Mouse (Mus musculus) embryonic facial prominence, embryonic 12.5 days (tissue): ENCODE measurements around the gene Rfx2. TPM values are rescaled to one million over a fixed set of nuclear protein-coding genes. Genes with fewer than 3 reads are reported as not detected.

Source experiments
- ATAC-seq: fragments of 200-750 bp; cut with Nextera tagmentation; 2 replicates; pipeline ENCODE4 v1.8.0; 2017; ENCODE audit not compliant: insufficient number of reproducible peaks, insufficient read depth, low FRiP score, low TSS enrichment
- H3K27ac ChIP-seq: fragments of 300-500 bp; sonication (generic); 2 replicates; pipeline ENCODE4 v1.5.1; 2016; ENCODE audit warnings: mild to moderate bottlenecking
- H3K27me3 ChIP-seq: fragments of 300-500 bp; sonication (generic); 2 replicates; pipeline ENCODE4 v1.6.1; 2016; ENCODE audit warnings: mild to moderate bottlenecking, moderate library complexity
- H3K36me3 ChIP-seq: fragments of 300-500 bp; sonication (generic); 2 replicates; pipeline ENCODE4 v1.6.1; 2016; ENCODE audit warnings: mild to moderate bottlenecking
- H3K4me1 ChIP-seq: fragments of 300-500 bp; sonication (generic); 2 replicates; pipeline ENCODE4 v1.6.1; 2016
- H3K4me2 ChIP-seq: fragments of 300-500 bp; sonication (generic); replicated peaks from 2 replicates; pipeline ENCODE4 v1.6.1; 2016; ENCODE audit warnings: mild to moderate bottlenecking, moderate library complexity
- H3K4me3 ChIP-seq: fragments of 300-500 bp; sonication (generic); 2 replicates; pipeline ENCODE4 v1.5.1; 2016; ENCODE audit warnings: mild to moderate bottlenecking
- H3K9ac ChIP-seq: fragments of 300-500 bp; sonication (generic); 2 replicates; pipeline ENCODE4 v1.6.1; 2016; ENCODE audit warnings: mild to moderate bottlenecking, moderate library complexity
- H3K9me3 ChIP-seq: fragments of 300-500 bp; sonication (generic); 2 replicates; pipeline ENCODE4 v1.6.1; 2016; ENCODE audit warnings: mild to moderate bottlenecking, moderate library complexity
- WGBS: fragments of 180-500 bp; shearing (Covaris S2); methylation state at CpG from one replicate; pipeline ENCODE4 v1.1.7; 2016; 5-methylcytosine and 5-hydroxymethylcytosine counted together
- polyA plus RNA-seq: library from polyadenylated mRNA; unstranded; fragments of >200 nt; fragmentation: Nextera tagmentation; extraction: Ambion mirVana; gene quantifications from 2 replicates; pipeline ENCODE4 v1.2.1, GENCODE M21; 2016

Rfx2 gene
- polyA plus RNA-seq, 1 experiment from 2014 or later: 5.5 TPM

DNA sequence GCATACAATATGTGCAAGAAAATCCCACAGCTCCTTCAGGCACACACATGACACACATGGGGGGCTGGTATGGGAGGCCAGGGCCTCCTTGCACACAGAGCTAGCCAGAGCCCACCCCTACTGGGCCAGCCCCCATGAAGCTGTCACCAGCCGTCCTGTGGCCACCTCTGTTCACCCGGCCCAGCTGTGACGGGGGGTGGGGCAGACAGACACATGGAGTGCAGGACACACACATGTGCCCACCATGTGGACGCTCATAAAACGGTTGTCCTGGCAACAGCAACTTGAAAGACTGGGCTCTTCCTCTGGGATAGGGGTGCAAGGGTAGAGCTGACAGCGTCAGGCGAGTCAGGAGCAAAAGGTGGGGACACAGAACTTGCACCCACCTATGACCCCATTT is 71.6 kb downstream of the Rfx2 start:
- WGBS: 52% methylated on average over 7 of the region's 7 CpGs
- Histone ChIP-seq H3K4me1 (peaks cover 33% of the 10 kb centered on the region), H3K36me3 (no peaks in the 10 kb centered on the region), H3K4me2 (no peak overlapping the region), H3K9me3 (no peaks in the 10 kb centered on the region), H3K4me3 (no peak overlapping the region), H3K9ac (no peak overlapping the region), H3K27ac (no peak overlapping the region), H3K27me3 (peaks cover 51% of the 10 kb centered on the region)
- ATAC-seq: no peak

GRCm38 (mm10) chr17:56758132-56758531 is 72.7 kb downstream of the Rfx2 start:
- H3K4me2 ChIP-seq: peak overlapping the region; percentile 99; the same call in 1 of the 2 replicates
- H3K9ac ChIP-seq: no peak overlapping the region
- ATAC-seq: no peak
- WGBS: 5% methylated on average over 12 of the region's 12 CpGs
- H3K9me3 ChIP-seq: no peaks in the 10 kb centered on the region
- H3K36me3 ChIP-seq: no peaks in the 10 kb centered on the region
- peaks cover 42% of the 10 kb centered on the region for H3K4me1 ChIP-seq
- peaks cover 63% of the 10 kb centered on the region for H3K27me3 ChIP-seq
- no peak overlapping the region for H3K4me3 ChIP-seq
- H3K27ac ChIP-seq: no peak overlapping the region

DNA sequence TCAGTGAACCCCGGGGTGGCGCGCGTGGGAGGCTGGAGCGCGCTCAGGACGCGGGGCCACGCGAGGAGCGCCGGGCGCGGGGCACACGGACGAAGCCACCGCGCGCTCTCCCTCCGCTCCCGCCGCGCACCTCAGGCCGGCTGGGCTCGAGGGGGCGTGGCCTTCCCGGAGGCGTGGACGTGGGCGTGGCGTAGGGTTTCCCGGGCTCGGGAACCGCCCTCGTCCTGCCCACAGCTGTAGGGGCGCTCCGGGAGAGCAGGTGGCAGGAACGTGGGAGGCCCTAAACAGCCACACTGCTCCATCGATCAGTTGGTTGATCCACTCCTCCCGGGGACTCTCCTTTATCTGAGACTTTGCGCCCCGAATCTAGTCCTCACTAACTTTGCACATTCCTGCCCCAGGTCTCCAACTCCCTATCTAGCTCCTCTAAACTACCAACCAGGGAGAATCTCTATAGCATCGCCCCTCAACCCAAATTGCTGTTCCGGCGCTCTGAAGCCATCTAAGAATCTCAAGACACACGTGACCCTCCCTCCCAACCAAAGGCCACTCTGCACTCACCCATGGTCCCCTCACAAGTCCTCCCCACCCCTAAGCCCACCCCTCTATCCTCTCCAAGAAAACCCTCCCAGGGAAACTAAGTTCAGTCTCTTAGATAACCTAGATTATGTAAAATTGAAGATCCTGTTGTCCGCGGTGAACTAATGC is 73.2 kb downstream of the Rfx2 start, which contains the start of gene Nrtn:
Gene Nrtn, minus strand, starts transcription at position 115 of the 708 bp plus-strand sequence.
- H3K9ac ChIP-seq: peak within 1 kb of the TSS; percentile 63
- peak within 1 kb of the TSS; percentile 99 for H3K4me2 ChIP-seq
- H3K4me1 ChIP-seq: peaks cover 39% of the 10 kb centered on the region
- H3K4me3 ChIP-seq: peak within 1 kb of the TSS; percentile 51
- H3K9me3 ChIP-seq: no peaks in the 10 kb centered on the region
- ATAC-seq: peak; percentile 6; the same call in 1 of the 2 replicates
- H3K27me3 ChIP-seq: peaks cover 68% of the 10 kb centered on the region
- under 1% methylated on average over 44 of the region's 48 CpGs for WGBS
- no peaks in the 10 kb centered on the region for H3K36me3 ChIP-seq
- no peak within 1 kb of the TSS for H3K27ac ChIP-seq

- peak overlapping the region; percentile 63 for H3K9ac ChIP-seq
Observed at GRCm38 (mm10) chr17:56756703-56757399, 74.0 kb downstream of the Rfx2 start.

DNA sequence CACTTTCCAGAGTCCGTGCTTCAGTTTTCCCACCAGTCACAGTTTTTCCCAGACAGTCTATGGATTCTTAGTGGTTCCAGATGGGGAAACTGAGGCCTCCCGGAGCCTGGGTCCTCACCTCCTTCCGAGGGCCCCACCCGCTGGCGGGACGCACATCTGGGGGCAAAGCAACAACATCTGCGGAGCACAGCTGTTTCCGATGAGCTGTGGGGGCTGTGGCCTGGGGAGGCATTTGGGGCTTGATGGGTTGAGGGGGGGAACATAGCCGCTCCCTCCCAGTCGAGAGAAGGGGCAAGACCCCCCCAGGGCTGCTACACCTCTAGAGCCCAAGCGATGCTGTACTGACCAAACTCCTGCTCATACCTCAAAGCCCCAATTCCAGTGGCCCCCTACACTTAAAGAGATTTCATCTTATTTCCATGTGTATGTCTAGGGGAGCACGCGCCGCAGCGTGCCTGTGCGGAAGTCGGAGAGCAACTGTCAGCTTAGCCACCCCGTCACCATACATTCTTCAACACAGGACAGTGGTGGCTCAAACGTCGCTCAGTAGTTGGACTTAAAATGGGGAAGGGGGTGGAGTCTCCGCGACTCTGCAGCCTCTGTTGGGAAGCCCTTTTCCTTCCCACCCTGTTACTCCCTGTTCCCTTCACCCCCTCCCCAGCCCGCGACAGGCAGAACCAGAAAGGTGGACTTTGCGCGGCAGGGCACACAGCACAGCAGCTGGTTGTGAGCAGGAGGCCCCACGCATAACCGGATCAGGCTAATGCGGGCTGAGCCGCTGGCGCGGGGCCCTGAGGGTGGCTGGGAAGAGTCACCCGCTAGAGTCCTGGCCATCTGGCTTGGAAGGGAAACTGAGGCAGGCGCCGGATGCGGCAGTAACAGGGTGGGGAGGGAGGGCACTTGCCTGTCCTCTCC is 76.3 kb downstream of the Rfx2 start:
- WGBS: 10% methylated on average over 36 of the region's 36 CpGs
- no peaks in the 10 kb centered on the region for H3K9me3 ChIP-seq
- no peak overlapping the region for H3K4me2 ChIP-seq
- H3K4me3 ChIP-seq: 0 out of 2 replicates have a peak overlapping the region, but pooled peaks have one; percentile 6
- H3K4me1 ChIP-seq: peaks cover 26% of the 10 kb centered on the region
- no peak for ATAC-seq
- H3K9ac ChIP-seq: no peak overlapping the region
- H3K36me3 ChIP-seq: no peaks in the 10 kb centered on the region
- H3K27me3 ChIP-seq: peaks cover 82% of the 10 kb centered on the region
- no peak overlapping the region for H3K27ac ChIP-seq

More at GRCm38 (mm10) chr17:56756703-56757399, 74.0 kb downstream of the Rfx2 start:
- H3K27ac ChIP-seq: no peak overlapping the region
- WGBS: 2% methylated on average over 51 of the region's 51 CpGs
- peak overlapping the region; percentile 99 for H3K4me2 ChIP-seq
- peak overlapping the region; percentile 51 for H3K4me3 ChIP-seq
- no peaks in the 10 kb centered on the region for H3K36me3 ChIP-seq
- peaks cover 31% of the 10 kb centered on the region for H3K4me1 ChIP-seq
- H3K27me3 ChIP-seq: peaks cover 75% of the 10 kb centered on the region
- ATAC-seq: 0 out of 2 replicates have a peak, but pooled peaks have one; percentile 1
- no peaks in the 10 kb centered on the region for H3K9me3 ChIP-seq

DNA sequence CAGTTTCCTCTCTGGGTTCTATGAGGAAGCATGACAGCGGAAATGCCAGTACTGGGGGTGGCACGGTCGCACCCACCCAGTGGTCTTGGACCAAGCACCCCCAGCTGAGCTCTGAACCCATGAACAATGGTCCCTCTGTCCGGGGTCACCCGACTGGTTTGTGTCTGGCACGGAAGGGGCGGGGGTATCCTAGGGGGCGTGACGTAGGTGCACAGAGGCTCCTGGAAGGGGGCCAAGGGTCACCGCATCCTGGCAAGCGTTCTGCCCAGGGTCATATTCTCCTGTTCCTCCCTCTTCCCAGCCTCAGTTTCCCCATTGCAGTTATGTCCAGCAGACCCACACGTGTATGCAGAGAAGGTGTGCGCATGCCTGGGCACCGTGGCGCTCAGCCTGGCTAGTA is 77.4 kb downstream of the Rfx2 start:
- Histone ChIP-seq H3K27me3 (peaks cover 82% of the 10 kb centered on the region), H3K4me1 (peaks cover 26% of the 10 kb centered on the region), H3K36me3 (no peaks in the 10 kb centered on the region), H3K4me3 (no peak overlapping the region), H3K9me3 (no peaks in the 10 kb centered on the region), H3K9ac (no peak overlapping the region), H3K27ac (no peak overlapping the region), H3K4me2 (no peak overlapping the region)
- WGBS: 15% methylated on average over 15 of the region's 15 CpGs
- no peak for ATAC-seq

DNA sequence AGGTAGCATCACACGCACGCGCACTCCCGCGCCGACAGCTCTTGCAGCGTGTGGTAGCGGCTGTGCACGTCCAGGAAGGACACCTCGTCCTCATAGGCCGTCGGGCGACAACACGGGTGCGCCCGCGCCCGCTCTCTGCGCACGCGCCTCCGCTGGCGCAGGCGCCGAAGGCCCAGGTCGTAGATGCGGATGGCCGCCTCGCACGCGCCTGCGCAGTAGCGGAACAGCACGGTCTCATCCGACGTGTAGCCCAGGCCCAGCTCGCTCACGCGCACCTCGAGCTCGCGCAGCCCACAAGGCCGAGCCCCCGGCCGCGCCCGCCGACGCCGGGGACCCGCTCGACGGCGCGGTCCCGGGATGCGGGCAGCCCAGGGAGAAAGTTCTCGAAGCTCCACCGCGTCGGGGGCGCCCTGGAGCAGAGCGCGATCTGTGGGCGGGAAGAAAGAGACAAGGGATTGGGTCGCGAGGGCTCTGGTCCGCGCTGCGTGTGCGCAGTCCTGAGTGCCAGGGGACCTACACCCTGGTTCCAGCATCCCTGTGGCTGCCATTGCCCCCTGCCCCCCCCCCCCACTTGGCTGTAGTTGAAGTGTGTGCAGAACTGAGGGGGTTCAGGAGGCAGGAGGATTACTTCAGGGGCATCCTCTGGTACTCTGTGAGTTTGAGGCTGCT is 79.3 kb downstream of the Rfx2 start:
- peaks cover 13% of the 10 kb centered on the region; the same call in 1 of the 2 replicates for H3K4me1 ChIP-seq
- H3K27me3 ChIP-seq: peaks cover 64% of the 10 kb centered on the region
- no peak overlapping the region for H3K9ac ChIP-seq
- ATAC-seq: peak; percentile 36; the same call in 1 of the 2 replicates
- no peak overlapping the region for H3K27ac ChIP-seq
- peak overlapping the region; percentile 42 for H3K4me2 ChIP-seq
- WGBS: 23% methylated on average over 71 of the region's 71 CpGs
- no peaks in the 10 kb centered on the region for H3K36me3 ChIP-seq
- H3K4me3 ChIP-seq: peak overlapping the region; percentile 20
- no peaks in the 10 kb centered on the region for H3K9me3 ChIP-seq

- no peak overlapping the region for H3K4me2 ChIP-seq
- 0 out of 2 replicates have a peak, but pooled peaks cover 3% of the 10 kb centered on the region for H3K27me3 ChIP-seq
- no peak overlapping the region for H3K4me3 ChIP-seq
- H3K9me3 ChIP-seq: no peaks in the 10 kb centered on the region
- 53% methylated on average over 5 of the region's 5 CpGs for WGBS
- H3K9ac ChIP-seq: no peak overlapping the region
- no peaks in the 10 kb centered on the region for H3K4me1 ChIP-seq
- no peak for ATAC-seq
- no peaks in the 10 kb centered on the region for H3K36me3 ChIP-seq
- peak overlapping the region; percentile 54; the same call in 1 of the 2 replicates for H3K27ac ChIP-seq
Observed at GRCm38 (mm10) chr17:56744173-56744572, 86.6 kb downstream of the Rfx2 start.

GRCm38 (mm10) chr17:56740788-56741160 is 90.0 kb downstream of the Rfx2 start:
- Histone ChIP-seq H3K36me3 (no peaks in the 10 kb centered on the region), H3K27me3 (0 out of 2 replicates have a peak, but pooled peaks cover 3% of the 10 kb centered on the region), H3K9me3 (no peaks in the 10 kb centered on the region; the same call in 1 of the 2 replicates), H3K27ac (no peak overlapping the region), H3K9ac (no peak overlapping the region), H3K4me1 (no peaks in the 10 kb centered on the region), H3K4me2 (no peak overlapping the region), H3K4me3 (no peak overlapping the region)
- no peak for ATAC-seq
- WGBS: 77% methylated on average over 17 of the region's 17 CpGs

GRCm38 (mm10) chr17:56740118-56740787 is 90.6 kb downstream of the Rfx2 start:
- no peak overlapping the region for H3K9ac ChIP-seq
- H3K9me3 ChIP-seq: no peaks in the 10 kb centered on the region; the same call in 1 of the 2 replicates
- no peak for ATAC-seq
- WGBS: 76% methylated on average over 17 of the region's 17 CpGs
- H3K4me2 ChIP-seq: no peak overlapping the region
- no peaks in the 10 kb centered on the region for H3K36me3 ChIP-seq
- H3K4me1 ChIP-seq: no peaks in the 10 kb centered on the region
- H3K27me3 ChIP-seq: 0 out of 2 replicates have a peak, but pooled peaks cover 3% of the 10 kb centered on the region
- H3K27ac ChIP-seq: no peak overlapping the region
- H3K4me3 ChIP-seq: no peak overlapping the region
